Comparison of ENCODE assay signal across 9 mouse cellular contexts in genomic region chr2:45104511-45105055, GRCm38 (mm10). TPM values are rescaled to one million over a fixed set of nuclear protein-coding genes. Genes with fewer than 3 reads are reported as not detected.
DNase-seq lines count a peak whose midpoint lies in the region; ATAC-seq and TF ChIP-seq lines count a peak whose summit lies in the region.
"Had no signal": no experiment of that assay in that cellular context is flagged by ENCODE, and none has a peak within 500 bp of the region (broad histone marks: within the 10 kb centered on the region; RNA-seq: fewer than 3 reads in every experiment).

No protein-coding gene starts in this region.

- no peaks in the 10 kb centered on the region for H3K36me3 ChIP-seq in heart, embryonic 13.5 days
- H3K36me3 ChIP-seq in forebrain, embryonic 14.5 days (ENCODE audit: control insufficient read depth, insufficient read depth, low read length): peaks cover 10% of the 10 kb centered on the region; the same call in 1 of the 2 replicates
- H3K36me3 ChIP-seq in liver, postnatal 0 days (replicated peaks; ENCODE audit: insufficient read depth, low read length): peaks cover 10% of the 10 kb centered on the region; the same call in 1 of the 2 replicates

- H3K9me3 ChIP-seq in heart, embryonic 13.5 days: no peaks in the 10 kb centered on the region
- no peaks in the 10 kb centered on the region for H3K9me3 ChIP-seq in forebrain, embryonic 14.5 days (replicated peaks; ENCODE audit: control insufficient read depth, low read length)
- no peaks in the 10 kb centered on the region for H3K9me3 ChIP-seq in liver, postnatal 0 days (ENCODE audit: low read length)

- WGBS in heart, embryonic 13.5 days: 33% methylated on average over 7 of the region's 7 CpGs
- 6% methylated on average over 7 of the region's 7 CpGs for WGBS in forebrain, embryonic 14.5 days
- 44% methylated on average over 7 of the region's 7 CpGs for WGBS in liver, postnatal 0 days (ENCODE audit: insufficient replicate concordance)

- peak overlapping the region; percentile 4; the same call in 1 of the 2 replicates for H3K4me3 ChIP-seq in heart, embryonic 13.5 days
- H3K4me3 ChIP-seq in forebrain, embryonic 14.5 days (ENCODE audit: low read depth, low read length): peak overlapping the region; percentile 16
- H3K4me3 ChIP-seq in liver, postnatal 0 days (ENCODE audit: low read depth, low read length): no peak overlapping the region

- peak overlapping the region; percentile 81 for H3K4me2 ChIP-seq in heart, embryonic 13.5 days
- peak overlapping the region; percentile 87 for H3K4me2 ChIP-seq in forebrain, embryonic 14.5 days (ENCODE audit: low read length)
- H3K4me2 ChIP-seq in liver, postnatal 0 days (ENCODE audit: low read depth, low read length): no peak overlapping the region

- 0 out of 2 replicates have a peak overlapping the region, but pooled peaks have one; percentile 36 for H3K27ac ChIP-seq in heart, embryonic 13.5 days (replicated peaks)
- peak overlapping the region; percentile 53 for H3K27ac ChIP-seq in forebrain, embryonic 14.5 days (ENCODE audit: low read depth, low read length)
- no peak overlapping the region for H3K27ac ChIP-seq in liver, postnatal 0 days (ENCODE audit: low read depth)

- peaks cover 85% of the 10 kb centered on the region for H3K4me1 ChIP-seq in heart, embryonic 13.5 days
- H3K4me1 ChIP-seq in forebrain, embryonic 14.5 days (ENCODE audit: control insufficient read depth, insufficient read depth, low read length): peaks cover 74% of the 10 kb centered on the region
- H3K4me1 ChIP-seq in liver, postnatal 0 days (ENCODE audit: insufficient read depth): peaks cover 20% of the 10 kb centered on the region

- TF ChIP-seq CTCF in liver, postnatal 0 days (IDR thresholded peaks at IDR 0.05; ENCODE audit: low read depth): 0 out of 2 replicates have a peak, but pooled peaks have one; percentile 12

- H3K27me3 ChIP-seq in heart, embryonic 13.5 days (replicated peaks): no peaks in the 10 kb centered on the region
- H3K27me3 ChIP-seq in forebrain, embryonic 14.5 days (replicated peaks; ENCODE audit: control insufficient read depth, insufficient read depth, low read length): no peaks in the 10 kb centered on the region
- H3K27me3 ChIP-seq in liver, postnatal 0 days (ENCODE audit: insufficient read depth, low read length): 0 out of 2 replicates have a peak, but pooled peaks cover 6% of the 10 kb centered on the region

- ATAC-seq in heart, embryonic 13.5 days (ENCODE audit: extremely low read depth, insufficient number of reproducible peaks, low FRiP score, low TSS enrichment): no peak
- no peak for ATAC-seq in forebrain, embryonic 14.5 days
- ATAC-seq in liver, postnatal 0 days: no peak

- no peak for DNase-seq in heart, postnatal 4 days
- DNase-seq in ES-CJ7 (ENCODE audit: low read depth, low spot score): peak; percentile 39
- no peak for DNase-seq in forebrain, embryonic 14.5 days (ENCODE audit: low spot score)
- DNase-seq in liver, postnatal 0 days: no peak
- no peak for DNase-seq in frontal cortex, postnatal 14 days (ENCODE audit: low spot score in 2 of 2)
- no peak for DNase-seq in frontal cortex, postnatal 10 days (ENCODE audit: low spot score in 2 of 2)
- no peak for DNase-seq in testis, postnatal 14 days (ENCODE audit: low spot score)
- DNase-seq: adrenal gland, postnatal 36 days had no signal

- no peak for TF ChIP-seq EP300 in liver, postnatal 0 days (IDR thresholded peaks at IDR 0.05; ENCODE audit: low read depth)

- H3K9ac ChIP-seq in heart, embryonic 13.5 days: peak overlapping the region; percentile 69
- peak overlapping the region; percentile 100 for H3K9ac ChIP-seq in forebrain, embryonic 14.5 days (ENCODE audit: low read length)
- no peak overlapping the region for H3K9ac ChIP-seq in liver, postnatal 0 days (replicated peaks)

RNA-seq across cellular contexts. Expression of gene Zeb2, which starts 12.6 kb away (rescaled TPM):
- 21.8 and 22.4 TPM in 2 replicates for polyA plus RNA-seq in heart, embryonic 13.5 days (2015; fragmentation: Nextera tagmentation; extraction: Ambion mirVana)
- total RNA-seq in heart, postnatal 4 days (2021): 10 to 100 TPM; 59.7 to 66.5 TPM
- 70.6 and 87.0 TPM in 2 replicates for polyA plus RNA-seq in forebrain, embryonic 14.5 days (2014; fragmentation: Nextera tagmentation; extraction: Ambion mirVana)
- 8.1 and 8.8 TPM in 2 replicates for polyA plus RNA-seq in liver, postnatal 0 days (2015; fragmentation: Nextera tagmentation; extraction: Ambion mirVana)
